Mouse (Mus musculus) limb, embryonic 10.5 days (tissue): ENCODE results near the gene Syngr4. TPM values are rescaled to one million over a fixed set of nuclear protein-coding genes. Genes with fewer than 3 reads are reported as not detected.
"Not testable (repeated sequence)": the region's sequence is repeated elsewhere in the genome, so short reads cannot be mapped to it uniquely, and the experiment has no call there.

Experiments
- DNase-seq: peaks from one replicate; pipeline ENCODE4 v3.0.0-alpha.2; 2017; ENCODE audit warnings: low spot score
- H3K27ac ChIP-seq: fragments of 300-500 bp; sonication (generic); 2 replicates; pipeline ENCODE4 v1.5.1; 2016; ENCODE audit warnings: mild to moderate bottlenecking
- H3K27me3 ChIP-seq: fragments of 300-500 bp; sonication (generic); 2 replicates; pipeline ENCODE4 v1.6.1; 2016; ENCODE audit warnings: low read depth, mild to moderate bottlenecking; ENCODE audit not compliant: poor library complexity, severe bottlenecking
- H3K36me3 ChIP-seq: fragments of 300-500 bp; sonication (generic); 2 replicates; pipeline ENCODE4 v1.6.1; 2016; ENCODE audit warnings: mild to moderate bottlenecking, moderate library complexity
- H3K4me1 ChIP-seq: fragments of 300-500 bp; sonication (generic); 2 replicates; pipeline ENCODE4 v1.6.1; 2016
- H3K4me3 ChIP-seq: fragments of 300-500 bp; sonication (generic); 2 replicates; pipeline ENCODE4 v1.5.1; 2016; ENCODE audit warnings: mild to moderate bottlenecking, moderate library complexity
- H3K9me3 ChIP-seq: fragments of 300-500 bp; sonication (generic); replicated peaks from 2 replicates; pipeline ENCODE4 v1.6.1; 2016; ENCODE audit warnings: mild to moderate bottlenecking
- WGBS: fragments of 180-500 bp; shearing (Covaris S2); methylation state at CpG from one replicate; pipeline ENCODE4 v1.1.7; 2016; 5-methylcytosine and 5-hydroxymethylcytosine counted together
- polyA plus RNA-seq: library from polyadenylated mRNA; unstranded; fragments of >200 nt; fragmentation: Nextera tagmentation; extraction: Ambion mirVana; gene quantifications from 2 replicates; pipeline ENCODE4 v1.2.1, GENCODE M21; 2016

Gene Syngr4
- polyA plus RNA-seq, 1 experiment from 2014 or later: 1.4 TPM

DNA sequence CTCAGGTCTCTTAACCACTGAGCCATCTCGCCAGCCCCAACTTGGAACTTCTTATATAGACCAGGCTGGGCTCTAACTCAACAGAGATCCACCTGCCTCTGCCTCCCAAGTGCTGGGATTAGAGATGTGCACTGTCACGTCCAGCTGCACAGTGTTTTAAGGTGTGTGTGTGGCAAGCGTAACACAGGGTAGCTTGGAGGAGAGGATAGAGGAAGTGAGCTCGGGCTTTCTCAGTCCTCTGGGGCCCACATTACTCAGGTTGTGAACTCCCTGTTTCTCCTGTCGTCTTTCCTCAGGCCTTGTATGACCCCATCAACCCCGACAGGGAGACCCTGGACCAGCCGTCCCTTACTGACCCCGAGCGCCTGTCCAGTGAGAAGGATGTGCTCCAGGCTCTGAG is 10.1 kb upstream of the Syngr4 start:
- no peak overlapping the region for H3K27ac ChIP-seq
- WGBS: 87% methylated on average over 9 of the region's 9 CpGs
- DNase-seq: no peak

GRCm38 (mm10) chr7:45902481-45903002 is 6.0 kb upstream of the Syngr4 start:
- no peaks in the 10 kb centered on the region for H3K36me3 ChIP-seq
- H3K27ac ChIP-seq: no peak overlapping the region
- WGBS: 78% methylated on average over 12 of the region's 12 CpGs
- H3K4me1 ChIP-seq: peaks cover 11% of the 10 kb centered on the region
- no peaks in the 10 kb centered on the region for H3K27me3 ChIP-seq
- peak; percentile 53 for DNase-seq
- no peaks in the 10 kb centered on the region for H3K9me3 ChIP-seq
- H3K4me3 ChIP-seq: no peak overlapping the region

More for the DNA sequence above, 10.1 kb upstream of the Syngr4 start:
- peaks cover 31% of the 10 kb centered on the region for H3K36me3 ChIP-seq
- no peaks in the 10 kb centered on the region for H3K9me3 ChIP-seq
- H3K4me1 ChIP-seq: peaks cover 4% of the 10 kb centered on the region; the same call in 1 of the 2 replicates
- no peaks in the 10 kb centered on the region for H3K27me3 ChIP-seq
- H3K4me3 ChIP-seq: no peak overlapping the region

DNA sequence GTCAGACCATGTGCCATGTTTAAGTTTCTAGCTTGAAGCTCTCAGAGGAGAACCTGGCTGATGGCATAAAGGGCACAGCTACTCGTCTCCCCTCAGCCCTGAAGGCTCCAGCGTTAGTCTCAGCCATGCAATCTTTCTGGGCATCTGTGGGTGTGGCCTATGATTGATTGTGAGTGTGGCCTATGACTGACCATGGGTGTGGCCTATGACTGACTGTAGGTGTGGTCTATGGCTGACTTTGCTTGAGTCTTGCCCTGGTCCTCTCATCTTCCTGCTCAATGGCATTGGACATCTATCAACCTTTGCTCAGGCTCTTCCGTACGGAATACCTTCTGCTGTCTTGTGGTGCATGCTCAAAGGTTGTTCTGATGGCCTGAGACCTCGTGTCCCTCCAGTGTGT is 5.0 kb upstream of the Syngr4 start:
- Histone ChIP-seq H3K4me1 (peaks cover 15% of the 10 kb centered on the region), H3K4me3 (no peak overlapping the region), H3K9me3 (no peaks in the 10 kb centered on the region), H3K27ac (no peak overlapping the region), H3K36me3 (no peaks in the 10 kb centered on the region), H3K27me3 (no peaks in the 10 kb centered on the region)
- 56% methylated on average over 5 of the region's 5 CpGs for WGBS
- DNase-seq: no peak

- not testable (repeated sequence) for H3K27me3 ChIP-seq, DNase-seq, H3K36me3 ChIP-seq, H3K27ac ChIP-seq, H3K9me3 ChIP-seq
- 64% methylated on average over 4 of the region's 4 CpGs for WGBS
- peaks cover 21% of the 10 kb centered on the region for H3K4me1 ChIP-seq
- peak overlapping the region; percentile 62; the same call in 1 of the 2 replicates for H3K4me3 ChIP-seq
Measured at GRCm38 (mm10) chr7:45898125-45898524, 1.6 kb upstream of the Syngr4 start.

GRCm38 (mm10) chr7:45897258-45897757 is 794 bp upstream of the Syngr4 start:
- peak overlapping the region; percentile 62 for H3K4me3 ChIP-seq
- peaks cover 17% of the 10 kb centered on the region for H3K4me1 ChIP-seq
- peak overlapping the region; percentile 89 for H3K27ac ChIP-seq
- H3K36me3 ChIP-seq: no peaks in the 10 kb centered on the region
- no peaks in the 10 kb centered on the region for H3K9me3 ChIP-seq
- peak; percentile 69 for DNase-seq
- WGBS: 1% methylated on average over 19 of the region's 19 CpGs
- H3K27me3 ChIP-seq: 0 out of 2 replicates have a peak, but pooled peaks cover 5% of the 10 kb centered on the region

- Histone ChIP-seq H3K27me3 (0 out of 2 replicates have a peak, but pooled peaks cover 5% of the 10 kb centered on the region), H3K4me3 (peak overlapping the region; percentile 62), H3K36me3 (no peaks in the 10 kb centered on the region), H3K27ac (peak overlapping the region; percentile 89), H3K9me3 (no peaks in the 10 kb centered on the region), H3K4me1 (peaks cover 20% of the 10 kb centered on the region)
- DNase-seq: no peak
- WGBS: 77% methylated on average over 6 of the region's 6 CpGs
Measured at GRCm38 (mm10) chr7:45895931-45896516, 490 bp downstream of the Syngr4 start.

DNA sequence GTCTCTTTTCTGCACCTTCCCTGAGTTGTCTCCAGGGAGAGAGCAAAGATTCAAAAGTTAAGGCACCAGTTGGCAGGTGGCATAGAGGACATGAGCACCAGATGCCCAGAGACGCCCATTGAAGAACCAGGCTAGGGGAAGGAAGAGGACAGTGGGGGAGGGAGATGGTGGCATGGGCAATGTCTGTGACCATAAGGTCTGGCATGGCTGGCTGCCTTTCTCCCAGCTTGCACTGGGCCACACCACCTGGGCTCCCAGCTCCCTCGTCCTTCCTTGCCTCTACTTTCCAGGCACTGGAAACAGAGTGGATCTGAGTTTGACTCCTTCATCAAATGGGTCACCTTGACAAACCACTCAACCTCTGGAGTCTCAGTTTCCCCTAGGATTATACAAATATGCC is 3.9 kb downstream of the Syngr4 start:
- DNase-seq: no peak
- no peak overlapping the region for H3K4me3 ChIP-seq
- H3K4me1 ChIP-seq: peaks cover 17% of the 10 kb centered on the region
- H3K27ac ChIP-seq: no peak overlapping the region
- WGBS: 96% methylated on average over 2 of the region's 2 CpGs
- H3K9me3 ChIP-seq: no peaks in the 10 kb centered on the region
- H3K27me3 ChIP-seq: 0 out of 2 replicates have a peak, but pooled peaks cover 5% of the 10 kb centered on the region
- no peaks in the 10 kb centered on the region for H3K36me3 ChIP-seq

DNA sequence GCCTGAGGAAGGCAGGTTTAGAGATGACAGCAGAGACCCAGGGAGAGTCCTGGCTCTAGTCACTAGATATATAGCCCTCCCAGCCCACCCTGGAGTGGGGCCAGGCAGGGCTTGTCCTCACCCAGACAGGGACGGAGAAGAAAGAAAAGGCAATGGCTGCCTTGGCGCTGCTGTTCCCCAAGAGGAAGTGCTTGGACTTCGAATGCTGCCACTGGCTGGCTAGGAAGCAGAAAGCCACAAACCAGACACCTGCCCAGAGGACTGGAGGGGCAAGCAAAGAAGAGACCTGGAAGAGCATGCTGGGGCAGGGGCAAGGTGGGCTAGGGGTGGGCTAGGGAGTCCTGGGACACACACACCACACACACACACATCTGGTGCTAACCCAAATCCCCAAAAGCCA is 9.3 kb downstream of the Syngr4 start:
- Histone ChIP-seq H3K9me3 (no peaks in the 10 kb centered on the region), H3K27ac (no peak overlapping the region), H3K36me3 (peaks cover 38% of the 10 kb centered on the region), H3K27me3 (no peaks in the 10 kb centered on the region), H3K4me1 (0 out of 2 replicates have a peak, but pooled peaks cover 6% of the 10 kb centered on the region), H3K4me3 (0 out of 2 replicates have a peak overlapping the region, but pooled peaks have one; percentile 11)
- WGBS: 63% methylated on average over 3 of the region's 3 CpGs
- DNase-seq: no peak

GRCm38 (mm10) chr7:45881011-45881410 is 15.5 kb downstream of the Syngr4 start:
- Histone ChIP-seq H3K9me3 (no peaks in the 10 kb centered on the region), H3K27me3 (no peaks in the 10 kb centered on the region), H3K4me1 (no peaks in the 10 kb centered on the region), H3K4me3 (no peak overlapping the region), H3K36me3 (peaks cover 98% of the 10 kb centered on the region), H3K27ac (no peak overlapping the region)
- 96% methylated on average over 2 of the region's 2 CpGs for WGBS
- no peak for DNase-seq

- Histone ChIP-seq H3K27ac (no peak overlapping the region), H3K27me3 (no peaks in the 10 kb centered on the region), H3K9me3 (no peaks in the 10 kb centered on the region), H3K4me3 (no peak overlapping the region), H3K4me1 (no peaks in the 10 kb centered on the region), H3K36me3 (peaks cover 98% of the 10 kb centered on the region)
- DNase-seq: no peak
- WGBS: 94% methylated on average over 4 of the region's 4 CpGs
Measured at GRCm38 (mm10) chr7:45880531-45880930, 16.0 kb downstream of the Syngr4 start.

DNA sequence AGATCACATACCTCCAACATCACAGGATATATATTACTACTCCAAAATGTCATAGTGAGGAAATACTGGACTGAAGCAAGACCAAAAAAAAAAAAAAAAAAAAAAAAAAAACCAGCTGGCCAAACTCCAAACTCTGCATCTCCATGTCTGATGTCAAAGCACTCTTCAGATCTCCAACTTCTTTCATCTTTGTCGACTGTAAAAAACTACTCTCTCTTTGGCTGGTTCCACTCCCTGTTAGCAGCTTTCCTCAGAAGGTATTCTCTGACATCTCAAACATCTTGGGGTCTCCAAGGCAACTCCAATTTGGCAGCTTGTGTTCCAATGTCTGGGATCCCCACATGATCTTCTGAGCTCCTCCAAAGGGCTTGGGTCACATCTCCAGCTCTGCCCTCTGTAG is 18.2 kb downstream of the Syngr4 start, which contains the start of gene Grin2d:
Gene Grin2d, minus strand, starts transcription at position 101 of the 400 bp plus-strand sequence.
- H3K4me1 ChIP-seq: peaks cover 17% of the 10 kb centered on the region
- not testable (repeated sequence) for H3K27me3 ChIP-seq, H3K9me3 ChIP-seq, DNase-seq, H3K4me3 ChIP-seq, H3K27ac ChIP-seq
- H3K36me3 ChIP-seq: peaks cover 93% of the 10 kb centered on the region
- WGBS: 97% methylated on average over 1 of the region's 1 CpGs

DNA sequence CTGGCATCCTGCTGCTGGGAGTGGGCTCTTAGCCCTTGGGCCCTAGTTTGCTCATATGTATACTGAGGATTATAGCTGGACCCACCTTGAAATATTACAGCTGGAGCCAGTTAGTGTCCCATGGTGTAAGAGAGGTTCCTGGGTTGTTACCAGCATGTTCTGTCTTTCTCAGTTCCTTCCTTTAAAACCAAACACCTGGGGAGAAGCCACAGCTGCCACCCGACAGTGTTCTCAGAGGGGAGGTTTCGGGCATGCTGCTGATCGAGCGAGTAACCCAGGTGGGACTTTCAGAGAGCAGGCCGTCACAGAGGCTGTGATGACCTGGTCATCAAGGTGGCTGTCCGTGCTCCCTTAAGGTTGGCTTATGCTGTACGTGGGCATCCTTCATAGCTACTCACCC is 19.6 kb downstream of the Syngr4 start:
- Histone ChIP-seq H3K27me3 (peaks cover 5% of the 10 kb centered on the region), H3K36me3 (peaks cover 79% of the 10 kb centered on the region), H3K4me3 (no peak overlapping the region), H3K9me3 (no peaks in the 10 kb centered on the region), H3K4me1 (peaks cover 17% of the 10 kb centered on the region), H3K27ac (no peak overlapping the region)
- 97% methylated on average over 7 of the region's 7 CpGs for WGBS
- no peak for DNase-seq
